Mouse (Mus musculus) intestine, postnatal 0 days (tissue): Measurements from ENCODE around the gene Kctd15. TPM values are rescaled to one million over a fixed set of nuclear protein-coding genes. Genes with fewer than 3 reads are reported as not detected.

Source experiments
- ATAC-seq: fragments of 200-750 bp; cut with Nextera tagmentation; 2 replicates; pipeline ENCODE4 v1.8.0; 2017; ENCODE audit warnings: mild to moderate bottlenecking, moderate TSS enrichment, moderate library complexity
- H3K27ac ChIP-seq: fragments of 300-500 bp; sonication (generic); 2 replicates; pipeline ENCODE4 v1.5.1; 2014; ENCODE audit warnings: mild to moderate bottlenecking, low read depth, low read length, moderate library complexity
- H3K27me3 ChIP-seq: fragments of 300-500 bp; sonication (generic); replicated peaks from 2 replicates; pipeline ENCODE4 v1.6.1; 2014; ENCODE audit warnings: low read length, mixed read lengths; ENCODE audit not compliant: control insufficient read depth, insufficient read depth
- H3K36me3 ChIP-seq: fragments of 300-500 bp; sonication (generic); 2 replicates; pipeline ENCODE4 v1.6.1; 2014; ENCODE audit warnings: mild to moderate bottlenecking, moderate library complexity; ENCODE audit not compliant: control insufficient read depth, insufficient read depth
- H3K4me1 ChIP-seq: fragments of 300-500 bp; sonication (generic); replicated peaks from 2 replicates; pipeline ENCODE4 v1.6.1; 2014; ENCODE audit warnings: antibody characterized with exemption, low read length, mixed read lengths; ENCODE audit not compliant: control insufficient read depth, insufficient read depth
- H3K4me2 ChIP-seq: fragments of 300-500 bp; sonication (generic); replicated peaks from 2 replicates; pipeline ENCODE4 v1.6.1; 2014; ENCODE audit warnings: low read depth, mild to moderate bottlenecking, moderate library complexity
- H3K4me3 ChIP-seq: fragments of 300-500 bp; sonication (generic); 2 replicates; pipeline ENCODE4 v1.5.1; 2014; ENCODE audit warnings: low read depth, low read length
- H3K9ac ChIP-seq: fragments of 300-500 bp; sonication (generic); 2 replicates; pipeline ENCODE4 v1.6.1; 2014; ENCODE audit warnings: mild to moderate bottlenecking, low read depth, low read length
- H3K9me3 ChIP-seq: fragments of 300-500 bp; sonication (generic); 2 replicates; pipeline ENCODE4 v1.6.1; 2016; ENCODE audit warnings: mixed run types; ENCODE audit not compliant: control insufficient read depth
- CTCF ChIP-seq: sonication (generic); IDR thresholded peaks from 2 replicates; pipeline ENCODE4 v1.5.1; 2016; ENCODE audit warnings: low read depth, mild to moderate bottlenecking, control low read depth, antibody characterized with exemption, moderate library complexity
- WGBS: fragments of 180-500 bp; shearing (Covaris S2); extraction: QIAGEN DNeasy Blood & Tissue Kit; methylation state at CpG from one replicate; pipeline ENCODE4 v1.1.7; 2014; 5-methylcytosine and 5-hydroxymethylcytosine counted together
- polyA plus RNA-seq: library from polyadenylated mRNA; unstranded; fragments of >200 nt; fragmentation: Nextera tagmentation; extraction: Ambion mirVana; gene quantifications from 2 replicates; pipeline ENCODE4 v1.2.1, GENCODE M21; 2015

Gene Kctd15
- polyA plus RNA-seq, 1 experiment from 2014 or later, result 6.7 TPM

GRCm38 (mm10) chr7:34696086-34696485 is 39.6 kb upstream of the Kctd15 start:
- Histone ChIP-seq H3K9me3 (no peaks in the 10 kb centered on the region), H3K4me3 (no peak overlapping the region), H3K9ac (no peak overlapping the region), H3K4me2 (no peak overlapping the region), H3K4me1 (no peaks in the 10 kb centered on the region), H3K27me3 (no peaks in the 10 kb centered on the region), H3K36me3 (no peaks in the 10 kb centered on the region), H3K27ac (no peak overlapping the region)
- no peak for TF ChIP-seq CTCF
- no peak for ATAC-seq
- WGBS, result 70% methylated on average over 9 of the region's 9 CpGs

DNA sequence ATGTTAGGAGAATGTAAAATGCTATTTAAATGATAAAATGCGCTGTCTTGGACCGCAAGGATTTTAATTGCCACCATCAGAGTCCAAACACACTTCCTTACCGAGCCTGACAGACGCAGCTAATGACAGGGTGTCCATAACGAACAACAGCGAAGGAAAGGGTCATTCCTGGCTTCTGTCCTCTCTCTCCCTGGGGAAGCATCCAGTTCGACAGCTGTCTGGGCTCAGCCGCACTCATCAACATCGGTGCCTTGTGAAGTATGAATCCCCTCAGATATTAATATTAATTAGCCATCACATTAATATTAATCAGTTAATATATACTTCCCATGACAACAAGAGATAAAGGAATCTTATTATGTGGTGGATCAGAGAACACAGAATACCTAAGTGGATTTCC is 38.4 kb upstream of the Kctd15 start:
- H3K4me1 ChIP-seq, result no peaks in the 10 kb centered on the region
- no peaks in the 10 kb centered on the region for H3K9me3 ChIP-seq
- no peak overlapping the region for H3K4me2 ChIP-seq
- ATAC-seq, result no peak
- no peak for TF ChIP-seq CTCF
- 75% methylated on average over 9 of the region's 9 CpGs for WGBS
- no peak overlapping the region for H3K4me3 ChIP-seq
- no peak overlapping the region for H3K27ac ChIP-seq
- H3K36me3 ChIP-seq, result no peaks in the 10 kb centered on the region
- H3K27me3 ChIP-seq, result no peaks in the 10 kb centered on the region
- no peak overlapping the region for H3K9ac ChIP-seq

- Histone ChIP-seq H3K4me2 (no peak overlapping the region), H3K27me3 (no peaks in the 10 kb centered on the region), H3K9me3 (no peaks in the 10 kb centered on the region), H3K9ac (no peak overlapping the region), H3K27ac (no peak overlapping the region), H3K4me1 (no peaks in the 10 kb centered on the region), H3K4me3 (no peak overlapping the region), H3K36me3 (no peaks in the 10 kb centered on the region)
- 99% methylated on average over 13 of the region's 13 CpGs for WGBS
- TF ChIP-seq CTCF, result no peak
- ATAC-seq, result no peak
Observed at GRCm38 (mm10) chr7:34693916-34694315, 37.4 kb upstream of the Kctd15 start.

DNA sequence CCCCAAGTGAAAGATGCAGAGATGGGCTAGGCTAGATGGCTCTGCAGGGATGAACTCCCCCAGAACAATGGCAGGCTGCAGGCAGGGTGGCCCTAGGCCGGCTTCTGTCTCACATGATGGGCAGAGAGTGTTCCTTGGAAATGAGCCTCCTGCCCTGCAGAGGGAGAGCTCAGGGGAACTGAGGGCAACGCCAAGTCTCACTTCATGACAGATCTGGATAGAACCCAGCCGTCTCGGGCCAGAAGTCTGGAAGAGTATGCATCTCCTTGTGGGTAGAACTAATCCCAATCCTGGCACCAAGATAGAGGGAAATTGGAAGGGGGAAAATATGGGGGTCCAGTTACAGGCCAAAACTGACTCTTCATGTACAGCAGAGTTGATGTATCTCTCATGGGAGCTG is 36.5 kb upstream of the Kctd15 start:
- Histone ChIP-seq H3K27ac (no peak overlapping the region), H3K9me3 (no peaks in the 10 kb centered on the region), H3K4me3 (no peak overlapping the region), H3K4me1 (no peaks in the 10 kb centered on the region), H3K9ac (no peak overlapping the region), H3K4me2 (no peak overlapping the region), H3K27me3 (no peaks in the 10 kb centered on the region), H3K36me3 (no peaks in the 10 kb centered on the region)
- 72% methylated on average over 4 of the region's 4 CpGs for WGBS
- TF ChIP-seq CTCF, result no peak
- ATAC-seq, result no peak

- Histone ChIP-seq H3K36me3 (no peaks in the 10 kb centered on the region), H3K4me2 (no peak overlapping the region), H3K27ac (no peak overlapping the region), H3K27me3 (no peaks in the 10 kb centered on the region), H3K9ac (no peak overlapping the region), H3K4me1 (no peaks in the 10 kb centered on the region), H3K9me3 (no peaks in the 10 kb centered on the region), H3K4me3 (no peak overlapping the region)
- no peak for TF ChIP-seq CTCF
- no peak for ATAC-seq
- 74% methylated on average over 13 of the region's 13 CpGs for WGBS
Observed at GRCm38 (mm10) chr7:34690111-34690510, 33.6 kb upstream of the Kctd15 start.

- no peak for ATAC-seq
- no peaks in the 10 kb centered on the region for H3K4me1 ChIP-seq
- no peak for TF ChIP-seq CTCF
- no peak overlapping the region for H3K4me3 ChIP-seq
- no peaks in the 10 kb centered on the region for H3K27me3 ChIP-seq
- H3K27ac ChIP-seq, result no peak overlapping the region
- H3K4me2 ChIP-seq, result no peak overlapping the region
- H3K36me3 ChIP-seq, result no peaks in the 10 kb centered on the region
- H3K9ac ChIP-seq, result no peak overlapping the region
- WGBS, result 3% methylated on average over 6 of the region's 6 CpGs
- H3K9me3 ChIP-seq, result no peaks in the 10 kb centered on the region
Observed at GRCm38 (mm10) chr7:34689028-34689427, 32.5 kb upstream of the Kctd15 start.

GRCm38 (mm10) chr7:34685801-34686200 is 29.3 kb upstream of the Kctd15 start:
- no peak for ATAC-seq
- 45% methylated on average over 7 of the region's 7 CpGs for WGBS
- no peak for TF ChIP-seq CTCF
- H3K4me2 ChIP-seq, result no peak overlapping the region
- no peaks in the 10 kb centered on the region for H3K4me1 ChIP-seq
- no peak overlapping the region for H3K9ac ChIP-seq
- H3K9me3 ChIP-seq, result no peaks in the 10 kb centered on the region
- H3K4me3 ChIP-seq, result no peak overlapping the region
- H3K27me3 ChIP-seq, result no peaks in the 10 kb centered on the region
- no peak overlapping the region for H3K27ac ChIP-seq
- no peaks in the 10 kb centered on the region for H3K36me3 ChIP-seq
